Mouse (Mus musculus): ENCODE measurements around the gene Abcc8. TPM values are rescaled to one million over a fixed set of nuclear protein-coding genes. Genes with fewer than 3 reads are reported as not detected.

The Abcc8 gene
- total and polyA plus RNA-seq, 3 experiments, result not detected

DNA sequence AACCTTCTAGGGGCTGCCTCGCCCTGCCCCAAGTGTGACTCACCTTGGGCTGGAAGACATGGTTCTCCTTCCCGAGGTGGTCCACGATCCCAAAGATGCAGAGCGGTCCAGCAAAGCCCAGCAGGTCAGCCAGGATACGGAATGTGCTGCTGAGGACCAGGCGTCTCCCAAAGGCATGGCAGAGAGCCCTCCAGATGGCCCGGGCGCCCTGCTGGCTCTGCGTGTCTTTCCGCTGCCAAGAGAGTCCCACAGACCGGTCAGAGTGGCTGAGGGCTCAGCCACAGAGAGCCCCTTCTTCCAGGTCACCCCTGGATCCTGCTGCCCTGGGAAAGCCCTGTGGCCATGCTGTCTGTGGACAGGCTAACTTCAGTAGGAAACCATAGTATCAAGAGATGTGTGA is 14.0 kb downstream of the Abcc8 start:
- H3K27me3 ChIP-seq (replicated peaks), result peaks cover 60% of the 10 kb centered on the region
- no peak overlapping the region for H3K4me2 ChIP-seq (ENCODE audit: insufficient read depth, low read depth, poor library complexity, severe bottlenecking)
- TF ChIP-seq ZMIZ1 (IDR thresholded peaks at IDR 0.05; ENCODE audit: low read depth, low read length) (no peak), CHD2 (IDR thresholded peaks at IDR 0.05; ENCODE audit: low read length) (no peak), MYC (IDR thresholded peaks at IDR 0.05; ENCODE audit: low read depth, low read length) (no peak), ZKSCAN1 (IDR thresholded peaks at IDR 0.05; ENCODE audit: borderline replicate concordance, low read depth, low read length) (no peak), POLR2AphosphoS2 (IDR thresholded peaks at IDR 0.05; ENCODE audit: low read depth, low read length) (no peak), ELF1 (IDR thresholded peaks at IDR 0.05; ENCODE audit: low read depth, low read length) (no peak), MXI1 (IDR thresholded peaks at IDR 0.05; ENCODE audit: low read depth, low read length) (no peak), JUND (conservative IDR thresholded peaks at IDR 0.05; ENCODE audit: low read depth, low read length) (no peak), USF2 (conservative IDR thresholded peaks at IDR 0.05; ENCODE audit: low read depth, low read length) (no peak), MAX (IDR thresholded peaks at IDR 0.05; ENCODE audit: low read length) (no peak), UBTF (IDR thresholded peaks at IDR 0.05; ENCODE audit: low read depth, low read length) (no peak), E2F4 (IDR thresholded peaks at IDR 0.05; ENCODE audit: insufficient replicate concordance, low read depth, low read length) (no peak), MEF2A (IDR thresholded peaks at IDR 0.05; ENCODE audit: borderline replicate concordance, low read depth, low read length) (no peak)
- H3K27ac ChIP-seq (ENCODE audit: insufficient read depth, low read depth), result no peak overlapping the region
- no peak for DNase-seq (ENCODE audit: extremely low read depth)
- dilution Hi-C loops (cut with MboI; ENCODE audit: extremely low pct_ligation_motif_present, extremely low pct_unique_long_range_greater_than_20kb, low sequenced_read_pairs) (no loop called here), in situ Hi-C loops (cut with MboI; ENCODE audit: low pct_ligation_motif_present, low pct_unique_long_range_greater_than_20kb, low sequenced_read_pairs) (no loop called here)
- peaks cover 13% of the 10 kb centered on the region for H3K9me3 ChIP-seq (replicated peaks; ENCODE audit: low read length)
- H3K36me3 ChIP-seq (replicated peaks in 1 of 2; ENCODE audit: control insufficient read depth in 1 of 2, insufficient read depth in 1 of 2, low read length in 1 of 2), result no peaks in the 10 kb centered on the region
- no peaks in the 10 kb centered on the region for H3K79me2 ChIP-seq (replicated peaks; ENCODE audit: control insufficient read depth, extremely low read depth, insufficient read depth, poor library complexity, severe bottlenecking)
- no peak overlapping the region for H3K9ac ChIP-seq (ENCODE audit: insufficient read depth, low read depth)
- no peak overlapping the region for H3K4me3 ChIP-seq (replicated peaks in 1 of 3; ENCODE audit: low read depth in 2 of 3, low read length in 2 of 3, poor library complexity in 1 of 3)
- no peaks in the 10 kb centered on the region for H3K4me1 ChIP-seq (ENCODE audit: control insufficient read depth in 1 of 2, insufficient read depth in 2 of 2)

- no peaks in the 10 kb centered on the region for H3K36me3 ChIP-seq (replicated peaks in 1 of 2; ENCODE audit: control insufficient read depth in 1 of 2, insufficient read depth in 1 of 2, low read length in 1 of 2)
- H3K4me2 ChIP-seq (ENCODE audit: insufficient read depth, low read depth, poor library complexity, severe bottlenecking), result no peak overlapping the region
- in situ Hi-C loops (cut with MboI; ENCODE audit: low pct_ligation_motif_present, low pct_unique_long_range_greater_than_20kb, low sequenced_read_pairs), result no loop called here
- no peak overlapping the region for H3K27ac ChIP-seq (ENCODE audit: insufficient read depth, low read depth)
- no peaks in the 10 kb centered on the region for H3K9me3 ChIP-seq (replicated peaks; ENCODE audit: low read length)
- H3K4me3 ChIP-seq (replicated peaks in 1 of 3; ENCODE audit: low read depth in 2 of 3, low read length in 2 of 3, poor library complexity in 1 of 3), result no peak overlapping the region
- H3K79me2 ChIP-seq (replicated peaks; ENCODE audit: control insufficient read depth, extremely low read depth, insufficient read depth, poor library complexity, severe bottlenecking), result no peaks in the 10 kb centered on the region
- TF ChIP-seq CHD1 (IDR thresholded peaks at IDR 0.05; ENCODE audit: low read depth, low read length) (no peak), CHD2 (IDR thresholded peaks at IDR 0.05; ENCODE audit: low read length) (no peak), PAX5 (IDR thresholded peaks at IDR 0.05; ENCODE audit: low read length) (no peak), E2F4 (IDR thresholded peaks at IDR 0.05; ENCODE audit: insufficient replicate concordance, low read depth, low read length) (no peak), MXI1 (IDR thresholded peaks at IDR 0.05; ENCODE audit: low read depth, low read length) (no peak), ZC3H11A (IDR thresholded peaks at IDR 0.05; ENCODE audit: low read depth, low read length) (no peak), UBTF (IDR thresholded peaks at IDR 0.05; ENCODE audit: low read depth, low read length) (no peak), MAFK (IDR thresholded peaks at IDR 0.05; ENCODE audit: insufficient replicate concordance, low read length) (no peak), JUN (IDR thresholded peaks at IDR 0.05; ENCODE audit: insufficient read depth, low read depth, low read length) (no peak), MAZ (IDR thresholded peaks at IDR 0.05; ENCODE audit: low read depth, low read length) (no peak), SMC3 (IDR thresholded peaks at IDR 0.05; ENCODE audit: low read depth, low read length) (no peak), POLR2A (IDR thresholded peaks at IDR 0.05; ENCODE audit: low read depth, low read length) (no peak), TBP (conservative IDR thresholded peaks at IDR 0.05; ENCODE audit: low read depth, low read length) (no peak), IRF4 (IDR thresholded peaks at IDR 0.05; ENCODE audit: low read depth, low read length) (no peak), ETS1 (conservative IDR thresholded peaks at IDR 0.05; ENCODE audit: low read depth, low read length) (no peak), MAX (IDR thresholded peaks at IDR 0.05; ENCODE audit: low read length) (no peak)
- H3K4me1 ChIP-seq (ENCODE audit: control insufficient read depth in 1 of 2, insufficient read depth in 2 of 2), result no peaks in the 10 kb centered on the region
- no peak for DNase-seq (ENCODE audit: extremely low read depth)
- peaks cover 85% of the 10 kb centered on the region for H3K27me3 ChIP-seq (replicated peaks)
- H3K9ac ChIP-seq (ENCODE audit: insufficient read depth, low read depth), result no peak overlapping the region
- dilution Hi-C loops (cut with MboI; ENCODE audit: extremely low pct_ligation_motif_present, extremely low pct_unique_long_range_greater_than_20kb, low sequenced_read_pairs), result no loop called here
Measured at GRCm38 (mm10) chr7:46162731-46163130, 17.1 kb downstream of the Abcc8 start.

Data from CH12.LX (cell line).